Mouse (Mus musculus): ENCODE measurements around the gene 1700001C19Rik. TPM values are rescaled to one million over a fixed set of nuclear protein-coding genes. Genes with fewer than 3 reads are reported as not detected.
A peak's percentile ranks its signal among the peaks of the same experiment; 100 is the strongest.

Gene 1700001C19Rik
- total and polyA plus RNA-seq, 2 experiments from 2014 or later, result 0.22 to 0.46 TPM

GRCm38 (mm10) chr17:47475714-47476113, 38.5 kb upstream of the 1700001C19Rik start:
- ATAC-seq (ENCODE audit: low FRiP score) (no peak), DNase-seq (ENCODE audit: low spot score) (no peak)
- TF ChIP-seq CTCF (IDR thresholded peaks at IDR 0.05), result peak; percentile 41
- Histone ChIP-seq H3K27ac (ENCODE audit: low read depth, low read length) (no peak overlapping the region), H3K9me3 (ENCODE audit: low read length) (no peaks in the 10 kb centered on the region), H3K27me3 (ENCODE audit: insufficient read depth, low read length) (no peaks in the 10 kb centered on the region), H3K9ac (replicated peaks; ENCODE audit: low read length, poor library complexity, severe bottlenecking) (no peak overlapping the region), H3K4me3 (ENCODE audit: low read depth, low read length) (no peak overlapping the region), H3K4me2 (ENCODE audit: low read depth, low read length, poor library complexity, severe bottlenecking) (no peak overlapping the region), H3K36me3 (ENCODE audit: insufficient read depth, low read length) (no peaks in the 10 kb centered on the region), H3K4me1 (ENCODE audit: insufficient read depth, low read length) (no peaks in the 10 kb centered on the region)
- 64% methylated on average over 3 of the region's 3 CpGs for WGBS

DNA sequence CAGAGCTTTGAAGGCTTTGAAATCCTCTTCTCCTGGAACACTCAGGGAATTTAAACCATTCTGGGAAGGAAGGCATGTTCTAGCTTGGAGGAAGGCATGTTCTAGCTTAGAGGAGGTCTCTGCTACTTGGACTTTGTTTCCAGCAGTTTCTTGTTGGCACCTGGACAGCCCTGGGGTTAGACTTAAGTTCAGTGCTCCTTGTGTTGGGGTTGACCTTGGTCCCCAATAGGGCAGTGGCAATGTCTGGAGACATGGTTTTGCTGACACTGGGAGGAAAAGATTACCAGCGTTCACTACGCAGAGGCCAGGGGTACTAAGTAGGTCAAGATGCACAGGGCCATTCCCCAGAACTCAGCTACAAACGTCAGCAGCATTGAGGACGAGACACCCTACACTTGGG, 38.0 kb upstream of the 1700001C19Rik start:
- DNase-seq (ENCODE audit: low spot score) (no peak), ATAC-seq (ENCODE audit: low FRiP score) (no peak)
- no peaks in the 10 kb centered on the region for H3K36me3 ChIP-seq (ENCODE audit: insufficient read depth, low read length)
- 90% methylated on average over 4 of the region's 4 CpGs for WGBS
- H3K4me1 ChIP-seq (ENCODE audit: insufficient read depth, low read length), result no peaks in the 10 kb centered on the region
- H3K27me3 ChIP-seq (ENCODE audit: insufficient read depth, low read length), result no peaks in the 10 kb centered on the region
- H3K9me3 ChIP-seq (ENCODE audit: low read length), result no peaks in the 10 kb centered on the region
- no peak for TF ChIP-seq CTCF (IDR thresholded peaks at IDR 0.05)
- no peak overlapping the region for H3K4me2 ChIP-seq (ENCODE audit: low read depth, low read length, poor library complexity, severe bottlenecking)
- H3K27ac ChIP-seq (ENCODE audit: low read depth, low read length), result no peak overlapping the region
- H3K4me3 ChIP-seq (ENCODE audit: low read depth, low read length), result no peak overlapping the region
- H3K9ac ChIP-seq (replicated peaks; ENCODE audit: low read length, poor library complexity, severe bottlenecking), result no peak overlapping the region

DNA sequence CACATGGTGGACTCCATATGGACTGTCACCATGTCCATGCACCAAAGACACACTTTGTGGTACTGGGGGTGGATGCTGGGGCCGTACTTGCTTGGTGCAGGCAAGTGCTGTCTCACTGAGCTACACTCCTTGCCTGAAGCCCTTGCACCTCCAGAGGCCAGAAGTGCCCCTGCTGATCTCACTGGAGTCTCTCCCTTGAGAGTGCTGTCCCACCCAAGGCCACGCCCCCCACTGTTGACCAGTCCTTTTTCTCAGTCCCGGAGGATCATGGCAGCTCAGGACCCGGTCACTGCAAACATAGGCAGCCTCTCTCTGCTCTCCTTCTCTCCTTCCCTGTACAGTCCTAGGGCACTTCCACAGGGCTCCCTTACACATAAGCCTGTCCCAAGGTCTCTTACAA, 37.1 kb upstream of the 1700001C19Rik start:
- Histone ChIP-seq H3K4me1 (ENCODE audit: insufficient read depth, low read length) (no peaks in the 10 kb centered on the region), H3K27ac (ENCODE audit: low read depth, low read length) (no peak overlapping the region), H3K9me3 (ENCODE audit: low read length) (no peaks in the 10 kb centered on the region), H3K4me3 (ENCODE audit: low read depth, low read length) (no peak overlapping the region), H3K27me3 (ENCODE audit: insufficient read depth, low read length) (0 out of 2 replicates have a peak, but pooled peaks cover under 1% of the 10 kb centered on the region), H3K4me2 (ENCODE audit: low read depth, low read length, poor library complexity, severe bottlenecking) (no peak overlapping the region), H3K36me3 (ENCODE audit: insufficient read depth, low read length) (no peaks in the 10 kb centered on the region), H3K9ac (replicated peaks; ENCODE audit: low read length, poor library complexity, severe bottlenecking) (no peak overlapping the region)
- ATAC-seq (ENCODE audit: low FRiP score), result no peak
- DNase-seq (ENCODE audit: low spot score), result no peak
- 82% methylated on average over 4 of the region's 4 CpGs for WGBS
- no peak for TF ChIP-seq CTCF (IDR thresholded peaks at IDR 0.05)

GRCm38 (mm10) chr17:47473434-47473974, 36.3 kb upstream of the 1700001C19Rik start:
- no peak for ATAC-seq (ENCODE audit: low FRiP score)
- no peak overlapping the region for H3K4me3 ChIP-seq (ENCODE audit: low read depth, low read length)
- DNase-seq (ENCODE audit: low spot score), result no peak
- no peak overlapping the region for H3K27ac ChIP-seq (ENCODE audit: low read depth, low read length)
- no peaks in the 10 kb centered on the region for H3K9me3 ChIP-seq (ENCODE audit: low read length)
- H3K4me2 ChIP-seq (ENCODE audit: low read depth, low read length, poor library complexity, severe bottlenecking), result no peak overlapping the region
- peak; percentile 72 for TF ChIP-seq CTCF (IDR thresholded peaks at IDR 0.05)
- no peak overlapping the region for H3K9ac ChIP-seq (replicated peaks; ENCODE audit: low read length, poor library complexity, severe bottlenecking)
- 15% methylated on average over 8 of the region's 8 CpGs for WGBS
- H3K36me3 ChIP-seq (ENCODE audit: insufficient read depth, low read length), result no peaks in the 10 kb centered on the region
- H3K27me3 ChIP-seq (ENCODE audit: insufficient read depth, low read length), result peaks cover 7% of the 10 kb centered on the region; the same call in 1 of the 2 replicates
- no peaks in the 10 kb centered on the region for H3K4me1 ChIP-seq (ENCODE audit: insufficient read depth, low read length)

DNA sequence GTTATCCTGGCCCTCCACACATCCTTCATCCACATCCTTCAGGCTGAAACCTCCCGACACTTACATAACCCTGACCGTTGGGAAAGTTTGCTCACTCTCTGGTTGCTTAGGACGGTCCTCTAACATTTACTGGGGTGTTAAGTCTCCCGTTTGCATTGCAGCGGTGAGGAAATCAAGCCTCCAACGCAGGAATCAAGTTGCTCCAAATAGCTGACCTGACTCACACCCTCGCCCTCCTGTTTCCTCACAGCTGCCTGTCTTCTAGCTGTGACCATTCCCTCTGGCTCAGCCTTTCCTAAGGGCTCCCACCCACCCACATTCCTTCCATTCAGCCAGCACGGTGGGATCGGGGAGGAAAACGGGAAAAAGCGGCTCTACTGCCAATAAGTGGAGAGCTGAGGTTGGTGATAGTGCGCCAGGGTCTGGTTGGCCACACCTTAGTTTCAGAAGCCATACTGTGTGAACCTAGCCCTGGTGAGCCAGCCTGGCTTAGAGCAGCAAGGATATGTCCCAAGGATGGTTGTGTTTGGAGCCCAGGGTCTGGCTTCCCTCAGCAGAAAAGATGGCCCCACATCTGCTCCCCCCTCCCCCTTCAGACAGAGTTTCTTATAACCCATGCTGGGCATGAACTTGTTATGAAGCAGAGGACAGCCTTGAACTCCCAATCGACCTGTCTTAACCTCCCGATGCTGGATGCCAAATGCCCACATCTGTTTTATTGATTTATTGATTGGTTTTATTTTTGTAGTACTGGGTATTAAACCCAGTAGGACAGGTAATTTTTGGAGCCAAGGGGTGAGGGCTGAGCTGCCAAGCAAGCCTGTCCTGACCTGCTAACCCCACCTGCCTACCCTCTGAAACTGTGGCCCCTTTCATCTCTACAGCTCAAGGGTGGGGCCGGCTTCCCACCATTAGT, 35.5 kb upstream of the 1700001C19Rik start:
- Histone ChIP-seq H3K4me1 (ENCODE audit: insufficient read depth, low read length) (no peaks in the 10 kb centered on the region), H3K9ac (replicated peaks; ENCODE audit: low read length, poor library complexity, severe bottlenecking) (no peak overlapping the region), H3K4me3 (ENCODE audit: low read depth, low read length) (no peak overlapping the region), H3K27ac (ENCODE audit: low read depth, low read length) (no peak overlapping the region), H3K4me2 (ENCODE audit: low read depth, low read length, poor library complexity, severe bottlenecking) (no peak overlapping the region), H3K9me3 (ENCODE audit: low read length) (no peaks in the 10 kb centered on the region), H3K27me3 (ENCODE audit: insufficient read depth, low read length) (peaks cover 8% of the 10 kb centered on the region), H3K36me3 (ENCODE audit: insufficient read depth, low read length) (no peaks in the 10 kb centered on the region)
- no peak for ATAC-seq (ENCODE audit: low FRiP score)
- 60% methylated on average over 15 of the region's 15 CpGs for WGBS
- DNase-seq (ENCODE audit: low spot score), result no peak
- no peak for TF ChIP-seq CTCF (IDR thresholded peaks at IDR 0.05)

DNA sequence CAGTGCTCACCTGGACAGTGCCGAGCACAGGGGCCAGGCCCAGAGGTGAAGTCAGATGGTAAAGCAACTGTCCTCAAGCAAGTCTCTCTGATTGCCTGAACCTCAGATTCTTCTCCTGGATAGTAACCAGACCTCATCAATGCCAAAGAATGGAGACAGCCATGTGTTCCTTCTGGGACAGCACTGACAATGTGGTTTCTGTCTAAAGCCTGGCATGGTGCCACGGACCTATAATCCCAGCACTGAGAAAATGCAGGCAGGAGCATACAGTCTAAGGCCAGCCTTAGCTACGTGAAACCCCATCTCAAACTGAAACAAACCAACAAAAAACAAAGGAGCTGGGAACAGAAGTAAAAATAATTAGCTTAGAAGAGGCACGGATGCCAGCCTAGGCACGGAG, 33.5 kb upstream of the 1700001C19Rik start:
- WGBS, result 60% methylated on average over 5 of the region's 5 CpGs
- Histone ChIP-seq H3K4me3 (ENCODE audit: low read depth, low read length) (no peak overlapping the region), H3K36me3 (ENCODE audit: insufficient read depth, low read length) (no peaks in the 10 kb centered on the region), H3K27ac (ENCODE audit: low read depth, low read length) (no peak overlapping the region), H3K4me1 (ENCODE audit: insufficient read depth, low read length) (no peaks in the 10 kb centered on the region), H3K9ac (replicated peaks; ENCODE audit: low read length, poor library complexity, severe bottlenecking) (no peak overlapping the region), H3K9me3 (ENCODE audit: low read length) (no peaks in the 10 kb centered on the region), H3K4me2 (ENCODE audit: low read depth, low read length, poor library complexity, severe bottlenecking) (no peak overlapping the region), H3K27me3 (ENCODE audit: insufficient read depth, low read length) (peaks cover 8% of the 10 kb centered on the region)
- no peak for TF ChIP-seq CTCF (IDR thresholded peaks at IDR 0.05)
- ATAC-seq (ENCODE audit: low FRiP score) (no peak), DNase-seq (ENCODE audit: low spot score) (peak; percentile 61)
